ENCODE assay signal across 8 mouse cellular contexts in the genomic region with DNA sequence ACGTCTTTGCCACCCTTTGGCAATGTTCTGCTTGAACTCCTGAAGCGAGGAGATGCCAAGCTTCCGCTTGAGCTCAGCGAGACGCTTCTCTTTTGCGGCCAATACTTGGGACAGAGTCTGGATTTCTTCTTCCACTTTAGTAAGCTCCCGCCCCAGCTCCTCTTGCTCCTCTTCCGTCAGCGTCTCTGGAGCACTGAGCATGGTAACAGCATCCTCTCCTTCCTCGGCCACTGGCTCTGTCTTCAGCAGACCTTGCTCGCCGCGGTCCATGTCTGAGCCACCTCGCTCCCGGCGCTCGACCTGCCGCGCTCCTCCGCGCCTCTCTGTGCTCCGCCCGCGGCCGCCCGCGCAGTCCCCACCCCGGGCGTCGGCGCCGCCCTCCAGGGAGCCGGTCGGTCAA. TPM values are rescaled to one million over a fixed set of nuclear protein-coding genes. Genes with fewer than 3 reads are reported as not detected.
DNase-seq lines count a peak whose midpoint lies in the region; ATAC-seq lines count a peak whose summit lies in the region.

No protein-coding gene starts in this region.

- peak; percentile 86 for ATAC-seq in erythroblast, adult 5-6 weeks (replicated peaks; ENCODE audit: low FRiP score, poor library complexity, severe bottlenecking)
- peak; percentile 64 for ATAC-seq in megakaryocyte-erythroid progenitor cell, adult 5-6 weeks (replicated peaks; ENCODE audit: low FRiP score, low TSS enrichment, poor library complexity, severe bottlenecking)

- intact Hi-C loops in heart, postnatal 10 days (cut with DNase I) = no loop called here
- intact Hi-C loops in left cerebral cortex, postnatal 4 days (cut with DNase I) = no loop called here

- peak; percentile 5 for DNase-seq in gastrocnemius, adult 18-20 months (ENCODE audit: low spot score)
- no peak for DNase-seq in gastrocnemius, adult 8-10 months (ENCODE audit: low spot score in 2 of 2)
- DNase-seq in adrenal gland, postnatal 36 days = peak; percentile 48 to 59
- peak; percentile 27 to 38 for DNase-seq in heart, postnatal 10 days
- DNase-seq in left cerebral cortex, postnatal 4 days = peak; percentile 14
- DNase-seq in telencephalon, adult 2 months (ENCODE audit: low read depth, low spot score) = peak; percentile 9

RNA-seq across cellular contexts. Expression of gene Abce1, which starts 31.0 kb away (rescaled TPM):
- total RNA-seq in gastrocnemius, adult 18-20 months (2021) = 10 to 100 TPM; 42.3 to 43.3 TPM
- 10 to 100 TPM; 41.7 to 50.3 (median 43.2) TPM for total RNA-seq in gastrocnemius, adult 8-10 months (2022)
- 10 to 100 TPM; 80.0 to 92.9 TPM for total RNA-seq in adrenal gland, postnatal 36 days (2021)
- 34.5 and 49.4 TPM in 2 replicates for total RNA-seq in erythroblast, adult 5-6 weeks (2015; ENCODE audit: low replicate concordance)
- 34.0 and 44.0 TPM in 2 replicates for total RNA-seq in erythroblast, adult 5-6 weeks (2017; ENCODE audit: low replicate concordance)
- total RNA-seq in heart, postnatal 10 days (2021) = 10 to 100 TPM; 55.0 to 61.4 TPM
- total RNA-seq in left cerebral cortex, postnatal 4 days (2021) = 100 to 1,000 TPM in 1 of 2 experiments, 10 to 100 TPM in 1; 95.8 to 105 TPM
- 221 and 233 TPM in 2 replicates for total RNA-seq in megakaryocyte-erythroid progenitor cell, adult 5-6 weeks (2014; fragmentation: Nextera tagmentation)
- total RNA-seq in megakaryocyte-erythroid progenitor cell, adult 5-6 weeks (2017) = 334 and 335 TPM in 2 replicates

RNA-seq across cellular contexts. Expression of gene Anapc10, which starts 31.1 kb away (rescaled TPM):
- 1 to 10 TPM; 4.0 to 4.5 TPM for total RNA-seq in gastrocnemius, adult 18-20 months (2021)
- total RNA-seq in gastrocnemius, adult 8-10 months (2022) = 1 to 10 TPM; 2.5 to 4.0 (median 3.2) TPM
- 10 to 100 TPM in 1 of 2 experiments, 1 to 10 TPM in 1; 9.6 to 10.9 TPM for total RNA-seq in adrenal gland, postnatal 36 days (2021)
- 6.0 and 6.3 TPM in 2 replicates for total RNA-seq in erythroblast, adult 5-6 weeks (2015; ENCODE audit: low replicate concordance)
- 2.3 and 2.5 TPM in 2 replicates for total RNA-seq in erythroblast, adult 5-6 weeks (2017; ENCODE audit: low replicate concordance)
- 1 to 10 TPM; 5.5 to 5.9 TPM for total RNA-seq in heart, postnatal 10 days (2021)
- 10 to 100 TPM; 12.1 to 17.3 TPM for total RNA-seq in left cerebral cortex, postnatal 4 days (2021)
- total RNA-seq in megakaryocyte-erythroid progenitor cell, adult 5-6 weeks (2014; fragmentation: Nextera tagmentation) = 7.3 and 33.3 TPM in 2 replicates
- 13.2 TPM in 2 replicates for total RNA-seq in megakaryocyte-erythroid progenitor cell, adult 5-6 weeks (2017)

RNA-seq across cellular contexts. Expression of gene Otud4, which starts 41.1 kb away (rescaled TPM):
- 10 to 100 TPM; 42.1 to 44.2 TPM for total RNA-seq in gastrocnemius, adult 18-20 months (2021)
- 10 to 100 TPM; 36.0 to 48.2 (median 47.0) TPM for total RNA-seq in gastrocnemius, adult 8-10 months (2022)
- total RNA-seq in adrenal gland, postnatal 36 days (2021) = 10 to 100 TPM; 51.7 to 51.9 TPM
- 14.8 and 15.6 TPM in 2 replicates for total RNA-seq in erythroblast, adult 5-6 weeks (2015; ENCODE audit: low replicate concordance)
- 21.6 and 23.8 TPM in 2 replicates for total RNA-seq in erythroblast, adult 5-6 weeks (2017; ENCODE audit: low replicate concordance)
- 10 to 100 TPM; 40.5 to 49.8 TPM for total RNA-seq in heart, postnatal 10 days (2021)
- total RNA-seq in left cerebral cortex, postnatal 4 days (2021) = 10 to 100 TPM; 49.5 to 50.3 TPM
- total RNA-seq in megakaryocyte-erythroid progenitor cell, adult 5-6 weeks (2014; fragmentation: Nextera tagmentation) = 75.5 and 87.6 TPM in 2 replicates
- total RNA-seq in megakaryocyte-erythroid progenitor cell, adult 5-6 weeks (2017) = 82.2 and 82.8 TPM in 2 replicates

Comparison
In these comparisons a context has a peak if more than half of its experiments do, and no peak if none do; other contexts are left out.
1. DNase-seq: peak in gastrocnemius, adult 18-20 months (single experiment), adrenal gland, postnatal 36 days (2 of 2), heart, postnatal 10 days (2 of 2), left cerebral cortex, postnatal 4 days (single experiment) and telencephalon, adult 2 months (single experiment); none in gastrocnemius, adult 8-10 months (0 of 2).